Mouse (Mus musculus): ENCODE measurements around the gene Camk2b. TPM values are rescaled to one million over a fixed set of nuclear protein-coding genes. Genes with fewer than 3 reads are reported as not detected.

Gene Camk2b
- polyA plus RNA-seq, 1 experiment from 2014 or later = 63.1 TPM

- Histone ChIP-seq H3K36me3 (no peaks in the 10 kb centered on the region), H3K9me3 (no peaks in the 10 kb centered on the region), H3K4me2 (peak overlapping the region; percentile 73), H3K9ac (peak overlapping the region; percentile 84), H3K4me1 (replicated peaks) (peaks cover 39% of the 10 kb centered on the region), H3K27ac (peak overlapping the region; percentile 89), H3K4me3 (peak overlapping the region; percentile 79), H3K27me3 (peaks cover 82% of the 10 kb centered on the region)
- ATAC-seq (ENCODE audit: low FRiP score) = peak; percentile 86
- under 1% methylated on average over 68 of the region's 95 CpGs for WGBS
These were observed 526 bp downstream of the Camk2b start for GRCm38 (mm10) chr11:6065551-6066121.

GRCm38 (mm10) chr11:6065046-6065521 lies 1.1 kb downstream of the Camk2b start:
- peaks cover 80% of the 10 kb centered on the region for H3K27me3 ChIP-seq

DNA sequence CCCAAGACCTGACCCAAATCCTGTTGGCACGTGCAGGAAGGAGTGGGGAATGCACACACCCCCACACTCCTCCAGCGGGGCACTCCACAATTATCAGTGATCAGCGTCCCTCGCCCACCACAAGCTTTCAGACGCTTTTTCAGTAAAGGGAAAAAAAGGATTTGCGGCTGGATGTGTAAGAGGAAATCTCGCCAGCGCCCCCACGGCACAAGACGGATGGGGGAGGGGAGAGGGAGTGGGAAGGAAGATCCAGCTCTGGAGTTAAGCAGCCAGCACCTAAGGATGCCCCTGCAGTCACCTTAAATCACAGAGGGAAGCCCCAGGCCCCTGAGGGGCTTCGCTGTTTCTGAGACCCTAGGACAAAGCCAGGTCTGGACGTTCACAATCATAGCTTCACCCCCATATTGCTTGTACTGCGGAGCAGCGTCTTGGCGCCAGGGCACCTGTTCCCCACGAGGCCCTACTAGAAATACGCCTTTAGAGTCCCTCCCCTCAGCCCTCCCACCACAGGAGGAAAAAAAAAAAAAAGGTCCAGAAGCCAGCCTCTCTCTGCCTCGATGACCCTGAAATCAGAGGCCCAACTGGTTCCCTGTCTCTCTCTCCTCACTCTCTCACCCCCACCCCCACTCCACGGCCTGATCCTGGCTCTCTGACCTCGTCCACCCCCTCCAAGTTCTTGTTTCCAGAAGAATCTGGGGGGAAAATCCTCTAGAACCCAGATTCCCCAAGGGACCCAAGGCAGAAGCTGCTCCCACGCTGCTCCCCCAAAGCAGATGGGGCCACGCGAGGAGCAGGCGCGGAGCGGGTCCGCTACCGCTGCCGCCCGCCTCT lies 1.7 kb downstream of the Camk2b start:
- H3K36me3 ChIP-seq = no peaks in the 10 kb centered on the region
- peaks cover 39% of the 10 kb centered on the region for H3K4me1 ChIP-seq (replicated peaks)
- WGBS = 5% methylated on average over 30 of the region's 30 CpGs
- H3K9me3 ChIP-seq = no peaks in the 10 kb centered on the region
- peak overlapping the region; percentile 79 for H3K4me3 ChIP-seq
- peak overlapping the region; percentile 84 for H3K9ac ChIP-seq
- H3K4me2 ChIP-seq = peak overlapping the region; percentile 73
- H3K27me3 ChIP-seq = peaks cover 73% of the 10 kb centered on the region
- peak overlapping the region; percentile 89 for H3K27ac ChIP-seq
- ATAC-seq (ENCODE audit: low FRiP score) = no peak

More at GRCm38 (mm10) chr11:6065046-6065521, 1.1 kb downstream of the Camk2b start:
- Histone ChIP-seq H3K9ac (peak overlapping the region; percentile 84), H3K4me2 (peak overlapping the region; percentile 73), H3K9me3 (no peaks in the 10 kb centered on the region), H3K36me3 (no peaks in the 10 kb centered on the region), H3K4me3 (peak overlapping the region; percentile 79), H3K4me1 (replicated peaks) (peaks cover 39% of the 10 kb centered on the region), H3K27ac (peak overlapping the region; percentile 89)
- peak; percentile 41 for ATAC-seq (ENCODE audit: low FRiP score)
- WGBS = under 1% methylated on average over 54 of the region's 55 CpGs

DNA sequence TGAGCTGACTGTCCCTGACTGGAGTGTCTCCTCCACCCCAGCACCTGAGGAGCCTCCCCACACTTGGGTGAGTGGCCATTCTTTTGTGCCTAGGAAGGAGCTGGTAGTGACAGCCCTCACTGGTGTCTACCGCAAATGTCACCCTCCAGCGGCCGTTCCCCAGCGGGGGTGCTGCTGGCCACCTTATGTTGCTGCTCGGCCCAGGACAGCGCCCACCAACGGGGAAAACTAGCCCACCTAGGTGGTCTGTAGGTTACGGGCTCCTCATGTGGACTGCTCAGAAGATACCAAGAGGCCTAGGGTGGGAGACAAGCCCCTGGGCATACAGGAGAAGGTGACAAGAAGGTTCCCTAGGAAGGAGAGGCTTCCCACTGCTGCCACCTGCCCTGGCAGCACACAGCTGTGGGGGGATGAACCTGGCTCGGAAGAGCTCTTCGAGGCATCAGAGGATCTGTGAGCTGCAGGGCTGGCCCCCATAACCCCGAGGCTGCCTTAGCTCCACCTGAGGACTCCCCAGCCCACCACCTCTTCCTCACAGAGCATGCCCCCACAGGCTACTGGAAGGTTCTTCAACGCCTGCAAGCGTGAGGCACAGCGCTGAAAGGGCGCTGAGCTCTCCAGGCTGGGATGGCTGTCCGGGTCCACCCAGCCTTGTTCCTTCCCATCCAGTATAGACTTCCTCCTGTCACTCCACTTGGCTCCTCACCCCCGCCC lies 2.5 kb downstream of the Camk2b start:
- H3K9me3 ChIP-seq = no peaks in the 10 kb centered on the region
- peak overlapping the region; percentile 84 for H3K9ac ChIP-seq
- H3K27me3 ChIP-seq = peaks cover 66% of the 10 kb centered on the region
- peak overlapping the region; percentile 79 for H3K4me3 ChIP-seq
- ATAC-seq (ENCODE audit: low FRiP score) = no peak
- H3K4me1 ChIP-seq (replicated peaks) = peaks cover 38% of the 10 kb centered on the region
- H3K27ac ChIP-seq = peak overlapping the region; percentile 89
- 35% methylated on average over 17 of the region's 17 CpGs for WGBS
- no peaks in the 10 kb centered on the region for H3K36me3 ChIP-seq
- peak overlapping the region; percentile 73 for H3K4me2 ChIP-seq

GRCm38 (mm10) chr11:6063065-6063464 lies 3.1 kb downstream of the Camk2b start:
- no peaks in the 10 kb centered on the region for H3K9me3 ChIP-seq
- WGBS = 85% methylated on average over 7 of the region's 7 CpGs
- H3K9ac ChIP-seq = peak overlapping the region; percentile 84; the same call in 1 of the 2 replicates
- H3K4me2 ChIP-seq = peak overlapping the region; percentile 73
- H3K4me1 ChIP-seq (replicated peaks) = peaks cover 32% of the 10 kb centered on the region
- no peaks in the 10 kb centered on the region for H3K36me3 ChIP-seq
- H3K27me3 ChIP-seq = peaks cover 62% of the 10 kb centered on the region
- no peak for ATAC-seq (ENCODE audit: low FRiP score)
- peak overlapping the region; percentile 79 for H3K4me3 ChIP-seq
- no peak overlapping the region for H3K27ac ChIP-seq

DNA sequence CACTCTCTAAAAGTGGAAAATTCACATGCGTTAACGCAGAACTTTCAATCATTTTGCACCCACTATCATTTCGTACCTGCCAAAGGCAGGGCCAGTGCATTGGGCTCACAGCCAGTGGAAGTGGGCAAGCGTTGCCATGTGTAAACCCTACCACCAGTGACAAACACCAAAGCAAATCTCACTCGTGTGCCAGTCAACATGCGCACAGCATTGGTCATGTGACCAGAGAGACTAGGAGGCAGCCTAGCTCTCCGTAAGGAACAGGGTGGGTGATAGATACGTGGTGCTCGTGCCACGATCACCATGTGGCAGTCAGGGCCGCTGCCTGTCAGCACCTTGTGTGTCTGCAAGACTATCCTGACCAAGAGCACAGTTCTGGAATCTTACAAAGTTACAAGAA lies 3.8 kb downstream of the Camk2b start:
- H3K27ac ChIP-seq = no peak overlapping the region
- no peak overlapping the region for H3K4me2 ChIP-seq
- H3K4me3 ChIP-seq = no peak overlapping the region
- H3K9ac ChIP-seq = no peak overlapping the region
- ATAC-seq (ENCODE audit: low FRiP score) = no peak
- no peaks in the 10 kb centered on the region for H3K36me3 ChIP-seq
- peaks cover 55% of the 10 kb centered on the region for H3K27me3 ChIP-seq
- 90% methylated on average over 11 of the region's 11 CpGs for WGBS
- peaks cover 30% of the 10 kb centered on the region for H3K4me1 ChIP-seq (replicated peaks)
- H3K9me3 ChIP-seq = no peaks in the 10 kb centered on the region

DNA sequence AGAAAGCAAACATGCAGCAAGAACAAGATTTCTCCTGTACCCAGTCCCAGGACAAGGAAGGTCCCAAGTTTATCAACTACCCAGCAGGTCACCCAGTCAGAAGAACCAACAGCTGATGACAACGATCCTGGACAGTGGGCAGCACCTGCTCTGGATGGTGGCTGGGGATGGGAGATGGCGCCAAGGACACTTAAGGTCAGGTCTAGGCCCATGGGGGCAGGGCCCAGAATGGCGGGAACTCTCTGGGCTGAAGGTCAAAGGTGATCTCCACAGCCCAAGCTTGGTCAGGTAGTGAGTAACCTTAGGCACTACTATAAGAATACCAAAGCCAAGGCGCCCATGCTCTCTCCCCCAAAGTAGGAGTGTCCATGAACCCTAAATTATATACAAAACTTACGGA lies 4.3 kb downstream of the Camk2b start:
- H3K9me3 ChIP-seq = no peaks in the 10 kb centered on the region
- no peak overlapping the region for H3K4me2 ChIP-seq
- peaks cover 30% of the 10 kb centered on the region for H3K4me1 ChIP-seq (replicated peaks)
- no peaks in the 10 kb centered on the region for H3K36me3 ChIP-seq
- H3K27ac ChIP-seq = no peak overlapping the region
- no peak for ATAC-seq (ENCODE audit: low FRiP score)
- 85% methylated on average over 5 of the region's 5 CpGs for WGBS
- H3K9ac ChIP-seq = no peak overlapping the region
- H3K27me3 ChIP-seq = peaks cover 50% of the 10 kb centered on the region
- H3K4me3 ChIP-seq = no peak overlapping the region

GRCm38 (mm10) chr11:6059162-6059561 lies 7.0 kb downstream of the Camk2b start:
- no peak for ATAC-seq (ENCODE audit: low FRiP score)
- Histone ChIP-seq H3K4me3 (no peak overlapping the region), H3K4me2 (no peak overlapping the region), H3K4me1 (replicated peaks) (peaks cover 14% of the 10 kb centered on the region), H3K9ac (no peak overlapping the region), H3K36me3 (no peaks in the 10 kb centered on the region), H3K27ac (no peak overlapping the region), H3K27me3 (peaks cover 23% of the 10 kb centered on the region), H3K9me3 (no peaks in the 10 kb centered on the region)
- WGBS = 94% methylated on average over 10 of the region's 10 CpGs

- H3K9me3 ChIP-seq = no peaks in the 10 kb centered on the region
These were observed 12.8 kb downstream of the Camk2b start for GRCm38 (mm10) chr11:6053386-6053785.

DNA sequence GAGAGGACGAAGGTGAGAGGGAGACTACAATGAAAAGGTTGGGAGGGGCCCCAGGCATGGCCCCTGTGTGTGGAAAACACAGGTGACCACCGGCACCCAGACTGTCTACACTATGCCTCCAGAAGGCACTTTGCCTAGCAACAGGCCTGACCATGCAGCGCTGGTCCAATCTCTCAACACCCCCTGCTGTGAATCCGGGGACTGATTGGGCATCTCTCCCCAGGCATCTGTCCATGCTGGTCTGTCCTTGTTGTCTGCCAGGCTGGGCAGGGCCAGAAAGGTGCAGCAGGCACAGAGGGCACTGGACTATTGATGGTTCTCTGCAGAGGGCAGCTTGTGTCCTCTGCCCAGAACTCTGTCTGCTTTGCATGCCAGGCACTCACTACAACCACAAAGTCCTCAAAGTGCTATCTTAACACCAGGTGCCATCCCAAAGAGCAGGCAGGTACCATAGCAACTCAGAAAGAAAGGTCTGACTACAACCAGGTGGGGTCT lies 16.0 kb downstream of the Camk2b start:
- no peaks in the 10 kb centered on the region for H3K9me3 ChIP-seq
- 75% methylated on average over 4 of the region's 4 CpGs for WGBS
- no peak overlapping the region for H3K4me2 ChIP-seq
- no peaks in the 10 kb centered on the region for H3K27me3 ChIP-seq
- no peak for ATAC-seq (ENCODE audit: low FRiP score)
- no peaks in the 10 kb centered on the region for H3K36me3 ChIP-seq
- no peak overlapping the region for H3K27ac ChIP-seq
- no peaks in the 10 kb centered on the region for H3K4me1 ChIP-seq (replicated peaks)
- H3K9ac ChIP-seq = 0 out of 2 replicates have a peak overlapping the region, but pooled peaks have one; percentile 19
- H3K4me3 ChIP-seq = no peak overlapping the region

More at GRCm38 (mm10) chr11:6053386-6053785, 12.8 kb downstream of the Camk2b start:
- no peaks in the 10 kb centered on the region for H3K36me3 ChIP-seq
- no peaks in the 10 kb centered on the region for H3K4me1 ChIP-seq (replicated peaks)
- H3K9ac ChIP-seq = no peak overlapping the region
- WGBS = 88% methylated on average over 8 of the region's 8 CpGs
- no peak for ATAC-seq (ENCODE audit: low FRiP score)
- no peak overlapping the region for H3K4me2 ChIP-seq
- H3K27ac ChIP-seq = no peak overlapping the region
- no peak overlapping the region for H3K4me3 ChIP-seq
- H3K27me3 ChIP-seq = no peaks in the 10 kb centered on the region

GRCm38 (mm10) chr11:6048208-6048607 lies 18.0 kb downstream of the Camk2b start:
- Histone ChIP-seq H3K36me3 (no peaks in the 10 kb centered on the region), H3K4me3 (no peak overlapping the region), H3K9me3 (no peaks in the 10 kb centered on the region), H3K4me1 (replicated peaks) (no peaks in the 10 kb centered on the region), H3K4me2 (no peak overlapping the region), H3K9ac (no peak overlapping the region), H3K27me3 (no peaks in the 10 kb centered on the region), H3K27ac (no peak overlapping the region)
- 79% methylated on average over 9 of the region's 9 CpGs for WGBS
- no peak for ATAC-seq (ENCODE audit: low FRiP score)

- no peak overlapping the region for H3K4me3 ChIP-seq
- ATAC-seq (ENCODE audit: low FRiP score) = no peak
- 31% methylated on average over 7 of the region's 7 CpGs for WGBS
- H3K36me3 ChIP-seq = no peaks in the 10 kb centered on the region
- H3K9me3 ChIP-seq = no peaks in the 10 kb centered on the region
- peaks cover 9% of the 10 kb centered on the region; the same call in 1 of the 2 replicates for H3K4me1 ChIP-seq (replicated peaks)
- no peak overlapping the region for H3K9ac ChIP-seq
- H3K27ac ChIP-seq = peak overlapping the region; percentile 67; the same call in 1 of the 2 replicates
- no peaks in the 10 kb centered on the region for H3K27me3 ChIP-seq
- H3K4me2 ChIP-seq = 0 out of 2 replicates have a peak overlapping the region, but pooled peaks have one; percentile 4
These were observed 27.2 kb downstream of the Camk2b start for GRCm38 (mm10) chr11:6038929-6039328.

Data from hindbrain, embryonic 13.5 days (tissue).